Mouse (Mus musculus): ENCODE measurements at regions not wholly inside any gene's neighbourhood (a gene's known extent, or its start where the extent isn't known, plus 50 kb on each side); places are given as distances from the start of the nearest gene placed in this dataset.

DNA sequence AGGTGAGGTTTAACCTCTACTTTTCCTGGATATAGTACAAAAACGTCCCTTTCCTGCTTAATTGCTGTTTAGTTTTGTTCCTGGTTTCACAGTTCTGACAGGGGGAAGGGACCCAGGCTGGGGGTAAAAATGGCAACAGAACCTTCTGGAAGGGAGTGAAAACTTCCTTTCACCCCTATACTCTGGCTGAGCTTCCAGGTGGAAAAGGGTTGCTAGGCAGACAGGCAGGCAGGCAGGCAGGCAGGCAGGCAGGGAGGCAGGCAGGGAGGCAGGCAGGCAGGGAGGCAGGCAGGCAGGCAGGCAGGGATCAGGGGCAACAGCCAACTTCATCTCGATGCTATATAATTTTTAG lies 94.9 kb upstream of the Bmper start:
- no peak for DNase-seq (ENCODE audit: low spot score)

DNA sequence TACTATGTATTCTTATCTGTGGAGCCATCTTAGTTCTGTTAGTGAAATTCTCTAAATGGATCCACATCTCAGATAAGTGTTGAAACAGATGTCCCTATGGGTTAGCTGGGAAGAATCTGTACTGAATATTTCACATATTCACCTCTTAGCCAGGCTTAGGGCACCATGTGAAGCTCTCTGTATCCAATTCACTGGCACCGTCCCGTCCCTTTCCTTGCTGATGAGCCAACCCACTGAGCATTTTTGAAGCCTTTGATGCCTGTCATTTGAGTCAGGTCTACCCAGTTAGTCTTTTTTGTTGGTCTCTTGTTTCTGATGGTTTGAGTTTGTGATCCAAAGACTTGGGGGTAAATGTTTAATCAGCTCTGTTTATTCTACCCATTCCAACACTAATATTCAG lies 88.9 kb upstream of the Bmper start:
- DNase-seq (ENCODE audit: low spot score): no peak

DNA sequence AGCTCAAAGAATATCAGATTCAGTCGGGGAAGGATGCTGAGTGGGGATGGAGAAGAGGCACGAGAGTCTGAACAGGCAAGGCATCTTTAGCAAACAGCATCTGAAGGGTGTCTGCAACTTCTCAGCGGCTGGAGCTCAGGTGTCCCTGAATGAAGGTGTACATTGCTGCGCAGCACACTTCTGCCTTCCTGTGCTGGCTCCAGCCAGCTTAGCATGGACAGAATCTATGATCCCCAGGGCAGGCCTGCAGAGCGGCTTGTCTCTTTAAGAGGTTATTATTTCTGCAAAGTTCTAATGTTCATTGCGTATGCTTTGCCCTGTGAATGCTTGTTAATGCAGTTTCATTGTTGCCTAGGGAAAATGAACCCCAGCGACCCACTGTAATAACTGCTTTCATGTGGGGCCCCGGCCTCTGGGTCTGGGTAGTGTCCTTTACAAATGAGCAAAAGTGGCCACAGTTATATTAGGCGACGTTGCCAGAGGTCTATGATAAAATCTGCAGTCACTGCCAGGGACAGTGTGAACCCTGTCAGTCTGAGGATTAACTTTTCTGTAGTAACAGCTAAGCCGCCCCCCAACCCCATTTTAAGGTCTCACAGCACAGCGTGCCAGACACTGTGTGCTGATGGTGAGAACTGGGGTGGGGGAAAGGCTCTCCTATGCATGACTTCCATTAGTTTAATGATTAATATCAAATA lies 88.3 kb upstream of the Bmper start:
- no peak for DNase-seq (ENCODE audit: low spot score)

DNA sequence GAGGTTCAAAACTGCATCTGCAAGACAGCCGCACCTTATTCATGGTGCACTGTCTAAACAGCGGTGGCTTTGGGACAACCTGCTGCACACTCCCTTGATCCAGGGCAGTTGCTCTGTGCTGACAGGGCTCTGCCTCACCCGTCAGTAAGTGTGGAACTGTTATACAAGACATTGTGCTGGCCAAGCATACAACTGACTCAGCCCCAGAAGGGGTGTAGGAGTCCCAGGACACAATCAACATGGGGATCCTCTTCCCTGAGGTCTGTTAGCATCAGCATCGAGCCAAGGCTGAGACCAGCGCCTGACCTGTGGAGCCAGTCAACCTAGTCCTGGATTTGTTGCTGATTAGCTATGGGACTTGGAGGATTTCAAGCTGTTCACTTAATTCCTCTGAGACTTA lies 86.4 kb upstream of the Bmper start:
- no peak for DNase-seq (ENCODE audit: low spot score)

DNA sequence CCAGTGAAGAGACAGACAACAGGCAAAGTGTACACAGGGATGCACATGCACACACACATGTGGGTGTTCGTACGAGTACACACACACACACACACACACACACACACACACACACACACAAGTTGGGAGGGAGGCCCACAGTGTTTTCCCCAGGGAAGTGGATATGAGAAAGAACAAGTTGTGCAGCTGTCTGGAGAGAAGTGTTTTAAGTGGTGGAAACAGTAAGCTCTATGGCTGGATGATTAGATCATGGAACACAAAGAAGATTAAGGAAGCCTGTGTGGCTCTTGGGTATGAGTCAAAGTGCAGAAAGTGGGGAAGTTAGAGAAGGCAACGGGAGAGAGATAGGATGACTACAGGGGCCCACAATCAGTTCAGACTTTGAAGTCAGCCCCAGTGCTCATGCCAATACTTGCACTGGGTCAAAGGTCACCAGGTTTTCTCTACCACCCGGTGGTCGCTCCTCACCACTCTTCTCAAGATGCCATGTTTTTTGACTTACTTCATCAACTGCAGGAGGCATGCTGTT lies 85.1 kb upstream of the Bmper start:
- DNase-seq (ENCODE audit: low spot score): no peak

DNA sequence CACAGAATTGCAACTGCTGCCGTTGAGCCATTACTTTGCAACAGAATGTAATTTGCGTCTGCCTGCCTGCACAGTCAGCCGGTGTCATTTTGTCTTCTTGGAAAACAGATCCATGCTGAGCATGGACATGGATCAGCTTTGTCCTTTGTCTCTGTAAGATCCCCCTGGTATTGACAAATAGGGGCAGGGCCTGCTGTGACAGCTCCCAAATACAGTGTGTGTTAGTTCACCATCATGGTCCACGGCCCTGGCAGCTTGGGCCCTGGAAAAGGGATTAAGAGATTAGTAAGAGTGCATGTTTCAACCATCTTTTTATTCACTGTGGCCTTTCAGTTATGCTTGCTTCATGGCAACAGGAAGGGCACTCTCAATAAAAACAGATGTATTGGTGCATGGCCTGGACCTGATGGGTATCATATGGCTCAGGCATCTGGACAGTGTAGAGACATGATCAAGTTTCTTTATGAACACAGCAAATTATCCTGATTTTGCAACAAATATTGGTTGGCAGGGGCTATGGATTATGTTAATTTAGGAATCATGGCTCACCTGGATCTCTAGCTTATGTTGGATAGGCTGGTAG lies 83.2 kb upstream of the Bmper start:
- DNase-seq (ENCODE audit: low spot score): no peak

DNA sequence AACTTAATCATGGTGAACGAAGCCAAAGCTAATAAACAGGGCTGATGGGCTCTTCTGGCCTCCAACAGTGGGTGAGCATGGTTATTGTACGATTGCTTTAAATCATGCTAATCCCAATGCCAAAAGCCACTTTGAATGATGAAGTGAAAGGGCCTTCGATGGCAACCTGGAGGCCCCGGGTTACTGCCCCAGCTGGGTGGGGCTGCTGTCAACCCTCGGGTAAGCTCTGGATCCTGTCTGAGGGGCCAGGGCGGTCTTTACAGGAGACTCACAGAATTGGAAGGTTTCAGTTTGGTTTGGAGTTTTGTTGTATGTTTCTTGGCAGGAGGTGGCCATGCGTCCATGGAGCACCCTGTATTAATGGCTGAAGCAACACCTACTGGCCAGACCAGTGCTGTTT lies 78.6 kb upstream of the Bmper start:
- DNase-seq (ENCODE audit: low spot score): no peak

DNA sequence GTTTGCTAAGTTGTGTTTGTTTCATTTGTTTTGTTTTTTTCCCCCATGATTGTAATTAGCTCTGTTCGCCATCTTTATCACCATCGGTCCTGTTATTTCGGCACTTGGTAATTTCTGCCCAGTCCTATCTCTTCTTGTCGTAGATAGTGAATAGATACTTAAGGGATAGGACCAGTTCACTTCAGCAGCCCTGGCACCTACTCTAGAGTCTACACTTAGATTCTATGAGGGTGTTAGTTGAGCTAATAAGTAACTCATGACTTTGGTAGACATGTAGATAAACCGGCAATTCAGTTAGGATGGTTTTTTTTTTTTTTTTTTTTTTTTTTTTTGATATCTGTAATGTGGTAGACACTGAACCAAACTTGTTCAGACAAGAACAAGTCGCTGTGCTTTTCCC lies 72.5 kb upstream of the Bmper start:
- no peak for DNase-seq (ENCODE audit: low spot score)

DNA sequence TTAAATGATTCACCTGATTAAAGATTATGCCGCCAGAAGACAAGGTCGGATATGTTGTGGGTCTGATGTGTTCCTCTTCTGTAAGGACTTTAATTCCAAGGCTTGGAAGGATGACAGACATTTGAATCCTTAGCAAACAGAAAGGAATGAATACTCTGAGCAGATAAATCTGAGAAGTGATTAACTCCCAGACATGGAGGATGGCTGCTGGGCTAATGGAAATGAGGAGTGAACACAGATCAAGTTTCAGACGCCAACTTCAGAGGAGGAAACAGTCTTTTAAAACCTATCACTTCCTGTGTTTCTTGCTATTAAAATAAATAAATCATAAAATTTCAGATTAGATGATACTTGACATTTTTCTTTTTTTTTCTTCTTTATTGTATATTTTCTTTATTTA lies 72.0 kb upstream of the Bmper start:
- no peak for DNase-seq (ENCODE audit: low spot score)

DNA sequence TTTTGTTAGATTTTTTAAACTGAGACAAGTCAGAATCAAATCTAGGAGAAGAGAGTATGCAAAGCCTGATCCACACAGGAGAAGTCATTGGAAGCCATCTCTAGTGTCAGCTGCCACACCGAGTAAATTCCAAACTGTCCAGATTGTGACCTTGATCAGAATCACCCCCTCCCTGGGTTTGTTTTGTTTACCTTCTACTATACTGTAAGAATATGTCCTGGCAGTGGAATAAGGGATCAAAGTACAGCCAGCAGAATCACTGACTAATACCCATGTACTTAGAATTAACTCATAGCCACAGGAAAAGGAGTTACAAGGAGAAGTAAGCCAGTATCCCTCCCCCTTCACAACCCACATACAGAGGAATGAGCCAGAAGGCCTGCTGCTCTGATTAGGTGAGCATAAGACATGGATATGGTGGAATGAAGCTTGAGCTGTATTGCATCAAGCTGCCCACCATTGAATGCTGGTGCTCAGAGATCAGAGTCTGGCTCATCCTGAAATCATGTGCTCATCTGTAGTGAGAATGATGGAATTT lies 70.9 kb upstream of the Bmper start:
- no peak for DNase-seq (ENCODE audit: low spot score)

DNA sequence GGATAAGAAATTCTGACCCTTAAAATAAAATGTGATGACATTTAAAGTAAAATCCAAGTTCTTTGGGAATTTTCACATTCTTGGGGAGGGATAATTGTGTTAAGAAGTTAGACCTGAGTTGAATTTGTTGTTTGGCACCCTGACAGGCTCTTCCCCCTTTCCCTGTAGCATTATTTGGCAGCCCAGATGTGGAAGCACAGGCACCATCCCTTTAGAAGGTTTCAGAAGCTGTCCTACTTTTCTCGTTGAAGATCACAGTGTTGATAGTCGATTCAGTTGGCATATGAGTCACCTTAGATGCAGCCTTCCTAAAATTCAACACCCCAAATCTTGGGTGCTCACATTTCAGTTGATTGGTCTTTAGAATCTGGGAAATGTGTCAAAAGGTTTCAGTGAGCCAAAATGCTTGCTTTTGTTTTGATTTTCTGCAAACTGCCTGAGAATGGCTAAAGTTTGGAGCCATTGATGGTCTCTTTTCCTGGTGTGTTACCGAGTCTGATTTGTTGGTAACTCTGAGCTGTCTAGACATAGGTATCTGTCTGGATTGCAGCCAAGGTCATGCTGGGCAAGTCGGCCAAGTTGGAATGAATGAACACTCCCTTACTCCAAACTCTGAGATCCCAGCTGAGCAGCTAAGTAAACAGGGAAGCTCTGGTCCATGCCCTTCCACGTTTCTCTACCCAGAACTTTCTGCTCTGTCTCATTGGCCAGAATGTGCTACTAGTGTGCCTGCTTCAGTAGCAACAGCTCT lies 65.9 kb upstream of the Bmper start:
- no peak for DNase-seq (ENCODE audit: low spot score)

DNA sequence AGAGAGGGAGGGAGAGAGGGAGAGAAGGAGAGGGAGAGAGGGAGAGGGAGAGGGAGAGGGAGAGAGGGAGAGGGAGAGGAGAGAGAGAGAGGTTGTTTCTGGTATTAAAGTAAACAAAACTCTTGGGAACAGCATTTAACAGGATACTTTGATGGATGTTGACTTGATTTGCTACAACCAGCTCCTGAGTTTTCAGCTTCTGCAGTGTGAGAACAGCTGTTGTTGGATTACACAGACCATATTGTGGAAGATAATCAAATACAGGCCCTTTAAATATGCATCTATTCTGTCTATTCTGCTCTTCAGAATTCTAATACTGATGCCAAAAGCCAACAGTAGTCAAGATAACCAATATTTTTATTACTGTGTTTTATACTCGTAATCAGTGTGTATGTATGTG lies 64.4 kb upstream of the Bmper start:
- DNase-seq (ENCODE audit: low spot score): no peak

DNA sequence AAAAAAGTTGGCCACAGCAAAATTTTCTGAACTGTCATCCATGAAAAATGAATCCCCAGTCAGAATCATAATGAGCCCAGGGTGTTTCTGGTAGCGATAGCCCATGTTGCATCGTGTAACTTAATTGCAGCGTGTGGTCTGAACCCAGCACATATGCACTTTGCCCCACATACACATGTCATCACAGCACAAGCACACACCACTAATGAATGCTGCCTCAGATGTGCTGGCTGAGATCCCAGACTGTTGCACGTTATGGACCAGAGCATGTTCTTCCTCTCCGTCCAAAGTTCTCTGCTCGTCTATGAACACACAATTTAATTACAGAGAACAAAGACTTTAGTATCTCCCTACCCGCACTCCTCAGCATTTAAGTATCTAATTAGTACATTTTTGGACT lies 61.5 kb upstream of the Bmper start:
- no peak for DNase-seq (ENCODE audit: low spot score)

DNA sequence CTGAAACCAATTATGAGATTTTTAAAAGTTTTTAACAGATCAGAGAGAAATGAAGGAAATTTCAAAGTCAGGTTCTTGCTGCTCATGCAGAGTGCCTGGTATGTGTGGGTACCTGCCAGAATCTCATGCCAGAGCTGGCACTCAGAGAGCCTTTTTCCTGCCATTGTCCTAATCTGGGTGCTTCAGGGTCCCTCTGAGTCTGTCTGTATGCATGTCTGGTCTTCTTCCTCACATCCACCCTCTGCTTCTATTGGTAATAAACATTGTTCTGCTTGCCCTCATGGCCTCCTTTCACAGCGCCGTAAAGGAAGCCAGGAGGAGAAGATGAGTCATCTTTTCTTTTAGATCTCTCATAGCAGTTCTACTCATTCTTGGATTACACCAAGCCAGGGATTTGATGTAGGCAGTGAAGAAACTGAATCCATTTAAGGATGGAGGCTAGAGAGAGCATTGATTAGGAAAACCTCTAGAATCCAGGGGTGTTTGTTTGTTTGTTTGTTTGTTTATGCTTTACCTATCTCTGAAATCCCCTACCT lies 55.8 kb upstream of the Bmper start:
- DNase-seq (ENCODE audit: low spot score): no peak

DNA sequence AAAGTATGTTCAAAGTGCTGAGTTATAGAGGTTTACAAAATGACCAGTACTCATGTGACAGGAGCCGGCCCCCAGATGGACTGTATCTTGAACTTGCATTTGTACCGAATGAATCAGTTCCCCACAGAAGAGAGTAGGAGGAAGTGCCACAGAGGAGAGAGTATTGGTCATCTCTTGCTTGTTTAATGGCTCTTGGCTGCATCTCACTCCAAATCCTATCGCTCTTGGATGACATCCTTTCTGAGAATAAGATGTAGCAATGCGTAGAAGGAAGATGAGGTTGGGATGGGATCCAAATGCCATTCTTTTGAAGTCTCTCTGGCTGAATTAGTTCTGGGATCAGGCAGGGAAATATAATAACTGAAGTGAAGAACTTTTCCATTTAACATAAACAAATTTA lies 55.2 kb upstream of the Bmper start:
- no peak for DNase-seq (ENCODE audit: low spot score)

DNA sequence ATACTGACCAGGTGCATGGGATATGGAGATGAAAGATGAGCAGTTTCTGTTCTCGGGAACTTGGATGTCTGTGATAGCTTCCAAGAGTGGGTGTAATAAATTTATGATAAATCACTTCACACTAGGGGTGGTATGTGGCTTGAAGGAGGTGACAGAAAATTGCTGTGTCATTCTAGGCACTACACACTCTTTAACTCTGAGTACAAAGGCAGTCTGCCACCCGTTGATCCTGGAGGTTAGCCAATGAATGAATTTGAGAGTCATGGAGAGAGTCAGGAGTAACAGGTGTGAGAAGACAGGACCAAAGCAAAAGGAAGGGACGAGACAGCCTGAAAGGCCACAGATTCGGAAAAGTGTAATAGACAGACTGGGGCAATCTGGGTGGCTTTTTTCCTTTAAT lies 54.7 kb upstream of the Bmper start:
- DNase-seq (ENCODE audit: low spot score): no peak

DNA sequence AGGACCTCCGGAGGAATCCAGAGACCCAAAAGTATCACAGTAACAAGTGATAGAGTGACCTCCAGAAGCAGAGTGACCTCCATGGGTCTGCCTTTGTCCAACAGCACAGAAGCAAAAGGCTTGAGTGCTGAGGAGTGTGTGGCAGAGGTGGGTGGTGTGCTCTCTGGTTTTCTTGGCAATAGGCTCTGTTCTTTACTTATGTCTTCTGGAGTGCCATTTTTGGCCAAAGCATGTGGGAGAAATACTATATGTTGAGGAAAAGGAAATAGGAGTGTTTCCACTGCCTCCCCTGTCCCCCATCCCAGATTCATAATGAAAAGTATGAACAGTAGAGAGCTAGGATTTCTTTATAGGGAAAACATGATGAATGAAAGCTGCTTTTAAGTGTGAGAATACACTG lies 51.5 kb upstream of the Bmper start:
- no peak for DNase-seq (ENCODE audit: low spot score)

Data from urinary bladder, adult 2 months (tissue).